Mouse (Mus musculus): ENCODE measurements at regions not wholly inside any gene's neighbourhood (a gene's known extent, or its start where the extent isn't known, plus 50 kb on each side); places are given as distances from the start of the nearest gene placed in this dataset.

DNA sequence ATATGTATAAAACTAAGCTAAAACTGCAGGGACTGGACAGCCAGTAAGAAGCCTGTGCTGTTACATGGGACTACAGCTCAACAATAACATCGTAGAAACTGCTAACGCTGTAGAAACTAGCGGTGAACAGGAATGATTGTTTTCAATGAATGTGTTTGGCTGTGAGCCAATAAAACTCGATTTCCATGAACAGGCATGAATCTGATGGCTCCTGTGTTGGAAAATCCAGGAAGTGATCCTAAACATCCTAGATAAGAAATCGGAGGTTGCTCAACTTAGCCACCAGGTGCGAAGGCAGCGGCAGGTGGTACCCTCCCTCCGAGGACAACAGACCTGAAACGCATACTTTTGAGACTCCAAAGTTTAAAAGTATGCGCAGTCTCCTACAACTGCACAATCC is 186.0 kb upstream of the Klf7 start:
- Histone ChIP-seq H3K27ac (ENCODE audit: control insufficient read depth, low read depth, low read length) (no peak overlapping the region), H3K4me1 (ENCODE audit: control insufficient read depth in 1 of 2, insufficient read depth in 2 of 2, low read length in 2 of 2) (0 out of 4 replicates have a peak, but pooled peaks cover 0 to 2% of the 10 kb centered on the region in 2 experiments), H3K27me3 (ENCODE audit: control insufficient read depth in 1 of 2, insufficient read depth in 2 of 2, low read length in 2 of 2) (no peaks in the 10 kb centered on the region), H3K9ac (ENCODE audit: control insufficient read depth, low read depth, low read length, poor library complexity, severe bottlenecking) (no peak overlapping the region), H3K4me3 (ENCODE audit: control insufficient read depth in 1 of 2, insufficient read depth in 1 of 2, low read depth in 2 of 2, low read length in 2 of 2) (no peak overlapping the region), H3K36me3 (ENCODE audit: control insufficient read depth in 1 of 2, insufficient read depth in 2 of 2, low read length in 2 of 2) (peaks cover 0 to 3% of the 10 kb centered on the region in 2 experiments; a peak in 1 of 4 replicates), H3K9me3 (replicated peaks; ENCODE audit: insufficient read depth, low read length) (no peaks in the 10 kb centered on the region), H3K79me2 (ENCODE audit: control insufficient read depth, insufficient read depth, low read length, poor library complexity) (no peaks in the 10 kb centered on the region)
- TF ChIP-seq UBTF (IDR thresholded peaks at IDR 0.05; ENCODE audit: borderline replicate concordance, insufficient read depth, low read depth, low read length) = no peak
- no peak for TF ChIP-seq MYC (IDR thresholded peaks at IDR 0.05; ENCODE audit: low read depth, low read length)
- no peak for TF ChIP-seq SIN3A (IDR thresholded peaks at IDR 0.05; ENCODE audit: low read length)
- TF ChIP-seq CTCF (IDR thresholded peaks at IDR 0.05 in 2 of 3, conservative IDR thresholded peaks at IDR 0.05 in 1 of 3; ENCODE audit: control insufficient read depth in 1 of 3, insufficient read depth in 1 of 3, low read depth in 2 of 3, low read length in 3 of 3, poor library complexity in 1 of 3, severe bottlenecking in 1 of 3) = no peak
- no peak for TF ChIP-seq MYB (IDR thresholded peaks at IDR 0.05; ENCODE audit: low read depth, low read length)
- no peak for TF ChIP-seq ZMIZ1 (IDR thresholded peaks at IDR 0.05; ENCODE audit: low read depth, low read length)
- no peak for TF ChIP-seq SMC3 (IDR thresholded peaks at IDR 0.05; ENCODE audit: low read depth, low read length)
- no peak for TF ChIP-seq NRF1 (IDR thresholded peaks at IDR 0.05; ENCODE audit: insufficient read depth, low read depth, low read length, poor library complexity, severe bottlenecking)
- TF ChIP-seq CHD1 (IDR thresholded peaks at IDR 0.05; ENCODE audit: low read depth, low read length) = no peak
- TF ChIP-seq MEF2A (IDR thresholded peaks at IDR 0.05; ENCODE audit: extremely low read depth, insufficient replicate concordance, low read depth, low read length, poor library complexity, severe bottlenecking) = no peak
- no peak for TF ChIP-seq NELFE (IDR thresholded peaks at IDR 0.05; ENCODE audit: low read depth, low read length)
- TF ChIP-seq HCFC1 (IDR thresholded peaks at IDR 0.05; ENCODE audit: low read depth, low read length) = no peak
- no peak for TF ChIP-seq TCF12 (IDR thresholded peaks at IDR 0.05; ENCODE audit: low read depth, low read length)
- no peak for DNase-seq (ENCODE audit: low read depth, low spot score)

GRCm38 (mm10) chr1:64305427-64306213 is 183.5 kb upstream of the Klf7 start:
- Histone ChIP-seq H3K36me3 (ENCODE audit: control insufficient read depth in 1 of 2, insufficient read depth in 2 of 2, low read length in 2 of 2) (peaks cover 0 to 3% of the 10 kb centered on the region in 2 experiments; a peak in 2 of 4 replicates), H3K27me3 (ENCODE audit: control insufficient read depth in 1 of 2, insufficient read depth in 2 of 2, low read length in 2 of 2) (no peaks in the 10 kb centered on the region), H3K79me2 (ENCODE audit: control insufficient read depth, insufficient read depth, low read length, poor library complexity) (no peaks in the 10 kb centered on the region), H3K4me3 (ENCODE audit: control insufficient read depth in 1 of 2, insufficient read depth in 1 of 2, low read depth in 2 of 2, low read length in 2 of 2) (no peak overlapping the region), H3K9ac (ENCODE audit: control insufficient read depth, low read depth, low read length, poor library complexity, severe bottlenecking) (no peak overlapping the region), H3K4me1 (ENCODE audit: control insufficient read depth in 1 of 2, insufficient read depth in 2 of 2, low read length in 2 of 2) (peaks cover 0 to 7% of the 10 kb centered on the region in 2 experiments; a peak in 1 of 4 replicates), H3K9me3 (replicated peaks; ENCODE audit: insufficient read depth, low read length) (no peaks in the 10 kb centered on the region), H3K27ac (ENCODE audit: control insufficient read depth, low read depth, low read length) (no peak overlapping the region)
- TF ChIP-seq E2F4 (IDR thresholded peaks at IDR 0.05; ENCODE audit: borderline replicate concordance, low read depth, low read length) (no peak), MAZ (IDR thresholded peaks at IDR 0.05; ENCODE audit: low read depth, low read length) (no peak), MEF2A (IDR thresholded peaks at IDR 0.05; ENCODE audit: extremely low read depth, insufficient replicate concordance, low read depth, low read length, poor library complexity, severe bottlenecking) (no peak)
- DNase-seq (ENCODE audit: low read depth, low spot score) = no peak
